Mouse (Mus musculus) embryo, embryonic 11.5 days (tissue): ENCODE results near the gene Nthl1.

Experiments
- DNase-seq: peaks from one replicate; pipeline ENCODE4 v3.0.0-alpha.2; 2012; ENCODE audit warnings: low read depth, low spot score

Nthl1 gene

GRCm38 (mm10) chr17:24628646-24629045, 3.8 kb upstream of the Nthl1 start:
- DNase-seq: no peak

- DNase-seq: no peak
Measured at GRCm38 (mm10) chr17:24630072-24630471, 2.4 kb upstream of the Nthl1 start.

GRCm38 (mm10) chr17:24632813-24633449, 451 bp downstream of the Nthl1 start:
- DNase-seq: no peak

- DNase-seq: no peak
Measured at GRCm38 (mm10) chr17:24633831-24634230, 1.4 kb downstream of the Nthl1 start.

- DNase-seq: no peak
Measured at GRCm38 (mm10) chr17:24635024-24635423, 2.5 kb downstream of the Nthl1 start.

- DNase-seq: no peak
Measured at GRCm38 (mm10) chr17:24635694-24636093, 3.2 kb downstream of the Nthl1 start.

- no peak for DNase-seq
Measured at GRCm38 (mm10) chr17:24636781-24637481, 4.5 kb downstream of the Nthl1 start.

- DNase-seq: no peak
Measured at GRCm38 (mm10) chr17:24638214-24638613, 5.7 kb downstream of the Nthl1 start.

GRCm38 (mm10) chr17:24638840-24639239, 6.4 kb downstream of the Nthl1 start:
- no peak for DNase-seq

GRCm38 (mm10) chr17:24639571-24639988, 7.1 kb downstream of the Nthl1 start:
- DNase-seq: no peak

- DNase-seq: no peak
Measured at GRCm38 (mm10) chr17:24640119-24640518, 7.6 kb downstream of the Nthl1 start.

GRCm38 (mm10) chr17:24640581-24640980, 8.1 kb downstream of the Nthl1 start:
- DNase-seq: no peak

- no peak for DNase-seq
Measured at GRCm38 (mm10) chr17:24641944-24642343, 9.5 kb downstream of the Nthl1 start.

GRCm38 (mm10) chr17:24642791-24643343, 10.4 kb downstream of the Nthl1 start:
- DNase-seq: no peak

- no peak for DNase-seq
Measured at GRCm38 (mm10) chr17:24644030-24644715, 11.7 kb downstream of the Nthl1 start.

- DNase-seq: no peak
Measured at GRCm38 (mm10) chr17:24644875-24645721, 12.6 kb downstream of the Nthl1 start.

GRCm38 (mm10) chr17:24645916-24646315, 13.4 kb downstream of the Nthl1 start:
- DNase-seq: no peak

- no peak for DNase-seq
Measured at GRCm38 (mm10) chr17:24646381-24646780, 13.9 kb downstream of the Nthl1 start.

GRCm38 (mm10) chr17:24647493-24647892, 15.0 kb downstream of the Nthl1 start:
- DNase-seq: no peak

GRCm38 (mm10) chr17:24648731-24649377, 16.4 kb downstream of the Nthl1 start:
- DNase-seq: no peak

- no peak for DNase-seq
Measured at GRCm38 (mm10) chr17:24649581-24650069, 17.1 kb downstream of the Nthl1 start.
